Mouse (Mus musculus) stomach, embryonic 16.5 days (tissue): Measurements from ENCODE around the gene Thada. TPM values are rescaled to one million over a fixed set of nuclear protein-coding genes. Genes with fewer than 3 reads are reported as not detected.

Experiments
- ATAC-seq: fragments of 200-750 bp; cut with Nextera tagmentation; 2 replicates; pipeline ENCODE4 v1.8.0; 2017; ENCODE audit warnings: moderate number of reproducible peaks, moderate TSS enrichment; ENCODE audit not compliant: insufficient read depth, low FRiP score
- H3K27ac ChIP-seq: fragments of 300-500 bp; sonication (generic); 2 replicates; pipeline ENCODE4 v1.5.1; 2014; ENCODE audit warnings: low read length
- H3K27me3 ChIP-seq: fragments of 300-500 bp; sonication (generic); 2 replicates; pipeline ENCODE4 v1.6.1; 2014; ENCODE audit warnings: low read length, control low read depth, mixed read lengths; ENCODE audit not compliant: control insufficient read depth, insufficient read depth
- H3K36me3 ChIP-seq: fragments of 300-500 bp; sonication (generic); 2 replicates; pipeline ENCODE4 v1.6.1; 2014; ENCODE audit warnings: low read length; ENCODE audit not compliant: control insufficient read depth, insufficient read depth
- H3K4me1 ChIP-seq: fragments of 300-500 bp; sonication (generic); 2 replicates; pipeline ENCODE4 v1.6.1; 2014; ENCODE audit warnings: low read length, control low read depth, mixed read lengths; ENCODE audit not compliant: control insufficient read depth, insufficient read depth
- H3K4me2 ChIP-seq: fragments of 300-500 bp; sonication (generic); 2 replicates; pipeline ENCODE4 v1.6.1; 2014; ENCODE audit warnings: low read depth, low read length, mixed read lengths
- H3K4me3 ChIP-seq: fragments of 300-500 bp; sonication (generic); replicated peaks from 2 replicates; pipeline ENCODE4 v1.5.1; 2014; ENCODE audit warnings: mild to moderate bottlenecking, low read length
- H3K9ac ChIP-seq: fragments of 300-500 bp; sonication (generic); 2 replicates; pipeline ENCODE4 v1.6.1; 2014; ENCODE audit warnings: low read length
- H3K9me3 ChIP-seq: fragments of 300-500 bp; sonication (generic); replicated peaks from 2 replicates; pipeline ENCODE4 v1.6.1; 2016; ENCODE audit warnings: low read length, control low read depth; ENCODE audit not compliant: control insufficient read depth
- WGBS: fragments of 180-500 bp; shearing (Covaris S2); extraction: QIAGEN DNeasy Blood & Tissue Kit; methylation state at CpG from one replicate; pipeline ENCODE4 v1.1.7; 2014; 5-methylcytosine and 5-hydroxymethylcytosine counted together
- polyA plus RNA-seq: library from polyadenylated mRNA; unstranded; fragments of >200 nt; fragmentation: Nextera tagmentation; extraction: Ambion mirVana; gene quantifications from 2 replicates; pipeline ENCODE4 v1.2.1, GENCODE M21; 2015

The Thada gene
- polyA plus RNA-seq, 1 experiment from 2014 or later: 7.4 TPM

DNA sequence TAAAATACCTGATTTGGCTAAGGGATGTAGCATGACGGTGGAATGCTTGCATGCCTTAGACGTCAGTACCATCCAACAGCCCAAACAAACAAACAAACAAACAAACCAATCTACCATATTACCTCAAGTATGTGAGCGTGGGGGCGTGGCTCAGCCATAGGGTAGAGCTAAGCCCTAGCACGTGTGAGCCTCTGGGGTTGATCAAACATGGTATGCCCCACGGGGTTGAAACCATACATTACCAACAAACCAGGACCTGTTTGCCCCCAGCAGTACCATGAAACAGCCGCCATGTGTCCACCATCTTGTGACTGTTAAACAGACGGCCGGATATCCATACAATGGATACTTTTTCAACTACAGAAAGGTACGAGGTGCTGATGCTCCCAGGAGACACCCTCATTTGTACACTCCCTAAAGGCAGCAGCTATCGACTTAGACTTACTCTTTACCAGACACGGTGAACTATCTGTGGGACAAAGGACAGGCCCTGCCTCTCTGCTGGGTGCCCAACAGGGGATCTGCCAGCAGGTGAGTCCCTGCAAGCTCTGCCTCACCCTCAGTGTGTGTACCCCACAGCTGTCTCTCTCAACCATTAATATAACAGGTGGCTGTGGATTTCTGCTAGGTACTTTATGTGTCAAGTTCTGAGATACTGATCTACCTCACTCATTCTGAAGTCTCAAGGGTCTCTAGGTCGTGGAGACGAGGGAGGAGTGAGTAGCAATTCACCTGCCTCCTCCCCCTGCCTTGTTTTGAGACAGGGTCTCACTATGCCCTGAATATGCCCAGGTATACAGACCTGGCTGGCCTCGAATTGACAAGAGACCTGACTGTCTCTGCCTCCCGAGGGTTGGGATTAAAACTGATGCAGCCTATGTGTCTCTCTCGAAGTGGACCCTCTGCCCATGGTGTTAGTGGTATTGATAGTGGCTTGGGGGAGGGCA, 286.7 kb downstream of the Thada start:
- WGBS: 90% methylated on average over 17 of the region's 17 CpGs
- Histone ChIP-seq H3K27me3 (no peaks in the 10 kb centered on the region), H3K4me3 (no peak overlapping the region), H3K36me3 (no peaks in the 10 kb centered on the region), H3K27ac (peak overlapping the region; percentile 96), H3K9me3 (no peaks in the 10 kb centered on the region), H3K9ac (peak overlapping the region; percentile 16; the same call in 1 of the 2 replicates), H3K4me1 (peaks cover 49% of the 10 kb centered on the region), H3K4me2 (no peak overlapping the region)
- no peak for ATAC-seq

DNA sequence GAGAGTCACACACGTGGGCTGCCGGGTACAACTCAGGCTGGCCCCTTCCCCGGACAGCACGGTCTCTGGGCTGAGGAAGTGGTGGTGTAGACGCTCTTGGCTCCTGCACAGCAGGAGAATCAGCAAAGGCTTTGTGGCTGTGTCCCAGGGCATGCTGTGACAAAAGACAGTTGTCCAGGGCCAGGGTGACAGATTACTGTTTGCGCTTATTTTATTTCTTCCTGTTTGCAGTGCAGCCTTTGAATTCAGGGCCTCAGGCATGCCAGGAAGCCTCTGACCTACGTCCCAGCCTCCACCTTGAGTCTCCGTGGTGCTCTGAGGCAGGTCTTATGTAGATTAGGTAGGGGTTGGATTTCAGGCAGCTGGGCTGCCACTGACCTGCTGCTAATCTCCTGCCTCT, 288.5 kb downstream of the Thada start:
- Histone ChIP-seq H3K4me1 (peaks cover 37% of the 10 kb centered on the region), H3K36me3 (no peaks in the 10 kb centered on the region), H3K4me3 (no peak overlapping the region), H3K4me2 (no peak overlapping the region), H3K9me3 (no peaks in the 10 kb centered on the region), H3K9ac (peak overlapping the region; percentile 46; the same call in 1 of the 2 replicates), H3K27ac (peak overlapping the region; percentile 77), H3K27me3 (no peaks in the 10 kb centered on the region)
- WGBS: 35% methylated on average over 8 of the region's 8 CpGs
- no peak for ATAC-seq

DNA sequence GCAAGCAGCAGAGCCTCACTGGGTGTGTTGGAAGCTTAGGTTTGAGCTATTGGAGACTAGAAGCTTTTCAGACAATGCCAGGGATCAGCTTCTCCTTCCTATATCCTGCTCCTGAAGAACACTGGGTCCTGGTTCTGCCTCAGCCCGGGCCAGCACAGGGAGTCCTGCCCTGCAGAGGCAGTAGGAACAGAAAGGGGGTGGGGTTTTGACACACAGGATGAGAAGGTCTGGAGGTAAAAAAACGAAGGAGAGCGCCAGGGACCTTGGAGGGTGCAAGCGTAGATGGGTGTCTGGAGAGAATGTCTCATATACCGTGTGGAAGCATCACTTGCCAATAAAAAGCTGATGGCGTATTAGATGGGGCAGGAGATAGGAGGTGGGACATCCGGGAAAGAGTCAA, 289.6 kb downstream of the Thada start:
- H3K36me3 ChIP-seq: no peaks in the 10 kb centered on the region

DNA sequence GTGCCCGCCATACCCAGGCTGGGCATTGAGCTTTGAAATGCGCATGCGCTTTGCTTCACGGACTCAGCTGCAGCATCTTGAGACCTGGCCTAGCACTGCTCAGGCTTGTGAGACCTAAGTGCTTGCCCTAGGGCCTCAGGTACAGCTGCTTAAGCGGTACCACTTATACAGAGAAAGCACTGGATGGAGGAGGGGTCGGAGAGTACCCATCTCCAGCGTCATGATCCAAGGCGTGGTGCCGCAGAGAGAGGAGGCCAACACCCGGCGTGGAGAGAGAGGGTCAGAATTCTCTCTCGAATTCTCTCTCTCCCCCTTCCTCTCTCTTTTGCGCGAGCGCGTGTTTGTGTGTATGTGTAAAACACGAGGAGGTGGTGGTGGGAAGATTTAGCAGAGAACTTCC, 290.8 kb downstream of the Thada start:
- H3K9me3 ChIP-seq: no peaks in the 10 kb centered on the region
- H3K4me1 ChIP-seq: peaks cover 14% of the 10 kb centered on the region
- H3K4me3 ChIP-seq: no peak overlapping the region
- H3K9ac ChIP-seq: no peak overlapping the region
- WGBS: 97% methylated on average over 17 of the region's 17 CpGs
- ATAC-seq: no peak
- H3K27me3 ChIP-seq: no peaks in the 10 kb centered on the region
- H3K27ac ChIP-seq: no peak overlapping the region
- H3K4me2 ChIP-seq: no peak overlapping the region
- H3K36me3 ChIP-seq: no peaks in the 10 kb centered on the region

More for the DNA sequence above, 289.6 kb downstream of the Thada start:
- Histone ChIP-seq H3K4me2 (no peak overlapping the region), H3K4me3 (no peak overlapping the region), H3K27ac (no peak overlapping the region), H3K27me3 (no peaks in the 10 kb centered on the region), H3K9ac (no peak overlapping the region), H3K4me1 (peaks cover 26% of the 10 kb centered on the region), H3K9me3 (no peaks in the 10 kb centered on the region)
- ATAC-seq: no peak
- 86% methylated on average over 7 of the region's 7 CpGs for WGBS

DNA sequence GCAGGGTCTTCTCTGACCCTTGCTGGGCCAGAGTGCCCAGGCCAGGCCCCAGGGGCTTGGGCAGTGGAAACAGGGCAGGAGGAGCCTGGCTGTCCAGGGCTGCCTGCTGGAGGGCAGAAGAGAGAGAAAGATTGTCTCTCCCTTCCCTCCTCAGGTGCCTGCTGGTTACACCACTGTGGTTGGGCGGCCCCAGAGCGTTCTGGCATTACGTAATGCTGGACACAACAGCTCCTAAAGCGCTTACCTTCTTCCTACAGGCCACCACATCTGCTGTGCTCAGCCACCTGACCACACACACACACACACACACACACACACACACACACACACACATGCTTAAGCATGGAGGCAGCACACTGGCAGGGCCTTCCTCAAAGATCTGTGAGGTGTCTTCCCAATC, 298.6 kb downstream of the Thada start:
- ATAC-seq: no peak
- Histone ChIP-seq H3K27me3 (no peaks in the 10 kb centered on the region), H3K9me3 (no peaks in the 10 kb centered on the region), H3K36me3 (no peaks in the 10 kb centered on the region), H3K4me1 (peaks cover 3% of the 10 kb centered on the region; the same call in 1 of the 2 replicates), H3K9ac (no peak overlapping the region), H3K4me3 (no peak overlapping the region), H3K27ac (no peak overlapping the region), H3K4me2 (no peak overlapping the region)
- 81% methylated on average over 4 of the region's 4 CpGs for WGBS

DNA sequence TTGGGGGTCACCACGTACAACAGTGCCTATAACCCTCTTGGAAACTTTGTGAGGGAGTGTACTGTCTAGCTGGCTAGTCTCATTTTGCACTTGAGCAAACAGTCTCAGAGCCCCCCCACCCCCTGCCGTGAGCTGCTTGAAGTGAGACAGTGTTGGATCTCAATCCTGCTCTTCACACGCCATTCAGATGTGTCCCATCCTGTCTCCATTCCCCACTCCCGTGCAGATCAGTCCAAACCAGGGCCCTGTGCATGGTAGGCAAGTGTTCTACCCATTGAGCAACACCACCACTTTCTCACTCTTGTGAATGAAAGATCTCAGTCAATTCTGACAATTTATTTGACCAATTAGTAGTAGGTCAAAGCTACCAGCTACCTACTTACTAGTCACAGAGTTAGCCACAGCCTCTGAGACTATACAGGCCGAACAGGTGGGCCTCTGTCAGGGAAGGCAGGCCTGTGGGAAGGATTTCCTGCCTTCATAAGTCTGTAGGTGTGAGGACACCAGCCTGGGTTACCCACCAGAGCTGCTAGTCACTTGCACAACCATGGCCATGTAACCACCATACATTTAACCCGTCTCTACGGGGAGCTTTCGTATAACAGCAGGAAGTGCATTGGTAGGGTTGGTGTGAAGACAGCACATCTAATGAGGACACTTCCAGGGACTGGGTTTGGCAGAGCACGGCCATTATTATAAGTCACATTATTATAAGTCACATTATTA, 299.7 kb downstream of the Thada start:
- Histone ChIP-seq H3K4me3 (no peak overlapping the region), H3K4me2 (no peak overlapping the region), H3K36me3 (no peaks in the 10 kb centered on the region), H3K9ac (no peak overlapping the region), H3K9me3 (no peaks in the 10 kb centered on the region), H3K27me3 (no peaks in the 10 kb centered on the region), H3K4me1 (peaks cover 14% of the 10 kb centered on the region), H3K27ac (no peak overlapping the region)
- WGBS: 82% methylated on average over 9 of the region's 9 CpGs
- ATAC-seq: no peak

DNA sequence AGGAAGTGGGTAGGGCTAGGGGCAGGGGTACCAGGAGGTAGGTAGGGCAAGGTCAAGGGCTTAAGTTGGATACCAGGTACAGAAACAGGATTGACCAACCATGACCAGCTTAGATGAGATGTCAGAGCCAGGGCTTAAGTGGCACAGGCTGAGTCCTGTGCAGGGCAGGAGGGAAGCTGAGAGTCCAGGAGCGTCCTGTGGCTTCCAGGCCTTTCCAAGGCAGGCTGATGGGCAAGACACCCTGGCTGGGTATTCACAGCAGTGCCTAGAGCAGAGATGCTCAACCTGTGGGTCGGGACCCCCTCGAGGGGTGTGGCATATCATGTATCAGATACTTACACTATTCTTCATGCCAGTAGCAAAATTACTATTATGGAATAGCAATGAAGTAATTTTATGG, 300.3 kb downstream of the Thada start:
- no peak for ATAC-seq
- Histone ChIP-seq H3K27ac (no peak overlapping the region), H3K9me3 (no peaks in the 10 kb centered on the region), H3K27me3 (no peaks in the 10 kb centered on the region), H3K36me3 (no peaks in the 10 kb centered on the region), H3K4me3 (no peak overlapping the region), H3K4me2 (no peak overlapping the region), H3K4me1 (peaks cover 20% of the 10 kb centered on the region), H3K9ac (no peak overlapping the region)
- 87% methylated on average over 3 of the region's 3 CpGs for WGBS

DNA sequence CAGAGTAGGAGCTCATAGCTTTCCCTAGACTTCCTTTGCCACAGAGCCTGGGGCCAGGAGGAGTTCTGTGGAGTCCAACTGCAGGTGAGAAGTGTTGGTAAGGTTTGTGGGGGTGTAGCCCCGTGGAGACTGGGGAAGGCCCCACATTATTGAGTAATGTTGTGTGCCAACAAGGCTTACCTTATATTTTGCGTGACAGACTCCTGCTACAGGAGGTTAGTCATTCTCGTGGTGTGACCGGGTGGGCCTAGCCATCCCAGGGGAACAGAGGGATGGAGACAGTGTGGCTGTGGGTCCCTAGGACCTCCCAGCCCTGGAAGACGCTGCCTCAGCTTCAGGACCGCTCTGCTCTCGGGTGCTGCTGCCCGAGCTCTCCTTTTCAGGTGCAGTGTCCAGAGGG, 301.9 kb downstream of the Thada start:
- 87% methylated on average over 8 of the region's 8 CpGs for WGBS
- H3K27me3 ChIP-seq: no peaks in the 10 kb centered on the region
- no peaks in the 10 kb centered on the region for H3K36me3 ChIP-seq
- H3K4me1 ChIP-seq: peaks cover 20% of the 10 kb centered on the region
- no peak overlapping the region for H3K9ac ChIP-seq
- no peak overlapping the region for H3K4me3 ChIP-seq
- no peak overlapping the region for H3K27ac ChIP-seq
- H3K9me3 ChIP-seq: no peaks in the 10 kb centered on the region
- no peak overlapping the region for H3K4me2 ChIP-seq
- no peak for ATAC-seq
